Comparison of ENCODE assay signal across 10 mouse cellular contexts in genomic region chr16:43638406-43639049, GRCm38 (mm10). TPM values are rescaled to one million over a fixed set of nuclear protein-coding genes. Genes with fewer than 3 reads are reported as not detected.
DNase-seq lines count a peak whose midpoint lies in the region; ATAC-seq lines count a peak whose summit lies in the region.
"Had no signal": no experiment of that assay in that cellular context is flagged by ENCODE, and none has a peak within 500 bp of the region (broad histone marks: within the 10 kb centered on the region; RNA-seq: fewer than 3 reads in every experiment).

No protein-coding gene starts in this region.

- no peak overlapping the region for H3K27ac ChIP-seq in heart, embryonic 11.5 days (ENCODE audit: low read depth, low read length)
- H3K27ac ChIP-seq in midbrain, embryonic 13.5 days = peak overlapping the region; percentile 39; the same call in 1 of the 2 replicates
- no peak overlapping the region for H3K27ac ChIP-seq in midbrain, embryonic 14.5 days (replicated peaks; ENCODE audit: low read depth, low read length)
- H3K27ac ChIP-seq in forebrain, embryonic 16.5 days (ENCODE audit: low read length) = peak overlapping the region; percentile 15; the same call in 1 of the 2 replicates
- H3K27ac ChIP-seq: intestine, embryonic 15.5 days had no signal

- ATAC-seq in heart, embryonic 11.5 days (replicated peaks; ENCODE audit: insufficient number of reproducible peaks, low FRiP score, low TSS enrichment) = no peak
- no peak for ATAC-seq in midbrain, embryonic 13.5 days
- ATAC-seq in midbrain, embryonic 14.5 days (ENCODE audit: low FRiP score, low TSS enrichment) = no peak
- ATAC-seq in forebrain, embryonic 16.5 days = 0 out of 2 replicates have a peak, but pooled peaks have one; percentile 45
- ATAC-seq: intestine, embryonic 15.5 days had no signal

- no peak overlapping the region for H3K4me2 ChIP-seq in heart, embryonic 11.5 days
- H3K4me2 ChIP-seq in midbrain, embryonic 13.5 days (replicated peaks) = no peak overlapping the region
- H3K4me2 ChIP-seq in midbrain, embryonic 14.5 days (ENCODE audit: low read length) = no peak overlapping the region
- H3K4me2 ChIP-seq in forebrain, embryonic 16.5 days (ENCODE audit: low read length) = no peak overlapping the region
- H3K4me2 ChIP-seq: intestine, embryonic 15.5 days had no signal

- no peak overlapping the region for H3K9ac ChIP-seq in heart, embryonic 11.5 days (ENCODE audit: low read depth, low read length)
- H3K9ac ChIP-seq in midbrain, embryonic 13.5 days (replicated peaks) = no peak overlapping the region
- no peak overlapping the region for H3K9ac ChIP-seq in midbrain, embryonic 14.5 days (replicated peaks; ENCODE audit: low read length)
- H3K9ac ChIP-seq in forebrain, embryonic 16.5 days (replicated peaks; ENCODE audit: low read depth, low read length) = no peak overlapping the region
- H3K9ac ChIP-seq: intestine, embryonic 15.5 days had no signal

- H3K4me1 ChIP-seq in heart, embryonic 11.5 days (ENCODE audit: control insufficient read depth, insufficient read depth, low read length) = peaks cover 4% of the 10 kb centered on the region; the same call in 1 of the 2 replicates
- no peaks in the 10 kb centered on the region for H3K4me1 ChIP-seq in midbrain, embryonic 13.5 days (replicated peaks)
- no peaks in the 10 kb centered on the region for H3K4me1 ChIP-seq in midbrain, embryonic 14.5 days (ENCODE audit: control insufficient read depth, insufficient read depth, low read length)
- no peaks in the 10 kb centered on the region; the same call in 1 of the 2 replicates for H3K4me1 ChIP-seq in forebrain, embryonic 16.5 days (replicated peaks; ENCODE audit: control insufficient read depth, insufficient read depth, low read length)
- H3K4me1 ChIP-seq: intestine, embryonic 15.5 days had no signal

- no peaks in the 10 kb centered on the region for H3K27me3 ChIP-seq in heart, embryonic 11.5 days (ENCODE audit: control insufficient read depth, insufficient read depth, low read length)
- H3K27me3 ChIP-seq in midbrain, embryonic 13.5 days = no peaks in the 10 kb centered on the region
- no peaks in the 10 kb centered on the region for H3K27me3 ChIP-seq in midbrain, embryonic 14.5 days (ENCODE audit: control insufficient read depth, insufficient read depth, low read length)
- H3K27me3 ChIP-seq in forebrain, embryonic 16.5 days (replicated peaks; ENCODE audit: control insufficient read depth, insufficient read depth, low read length) = no peaks in the 10 kb centered on the region
- H3K27me3 ChIP-seq: CH12.LX; intestine, embryonic 15.5 days had no signal

- H3K4me3 ChIP-seq in heart, embryonic 11.5 days (ENCODE audit: low read depth, low read length) = no peak overlapping the region
- no peak overlapping the region for H3K4me3 ChIP-seq in midbrain, embryonic 13.5 days (replicated peaks)
- H3K4me3 ChIP-seq in midbrain, embryonic 14.5 days (replicated peaks; ENCODE audit: low read depth, low read length) = no peak overlapping the region
- H3K4me3 ChIP-seq in forebrain, embryonic 16.5 days (replicated peaks; ENCODE audit: low read length) = no peak overlapping the region
- H3K4me3 ChIP-seq: intestine, embryonic 15.5 days had no signal

- 64% methylated on average over 21 of the region's 21 CpGs for WGBS in heart, embryonic 11.5 days (ENCODE audit: insufficient replicate concordance)
- 88% methylated on average over 21 of the region's 21 CpGs for WGBS in midbrain, embryonic 13.5 days
- 84% methylated on average over 21 of the region's 21 CpGs for WGBS in midbrain, embryonic 14.5 days
- WGBS in forebrain, embryonic 16.5 days = 75% methylated on average over 21 of the region's 21 CpGs

- no peaks in the 10 kb centered on the region for H3K36me3 ChIP-seq in heart, embryonic 11.5 days (ENCODE audit: control insufficient read depth, insufficient read depth, low read length)
- H3K36me3 ChIP-seq in midbrain, embryonic 13.5 days = peaks cover 34% of the 10 kb centered on the region
- peaks cover 27% of the 10 kb centered on the region; the same call in 1 of the 2 replicates for H3K36me3 ChIP-seq in midbrain, embryonic 14.5 days (ENCODE audit: control insufficient read depth, insufficient read depth, low read length)
- H3K36me3 ChIP-seq in forebrain, embryonic 16.5 days (ENCODE audit: control insufficient read depth, insufficient read depth) = peaks cover 3% of the 10 kb centered on the region; the same call in 1 of the 2 replicates
- H3K36me3 ChIP-seq: intestine, embryonic 15.5 days had no signal

- peak; percentile 94 for DNase-seq in heart, adult 11 months
- no peak for DNase-seq in midbrain, embryonic 14.5 days
- DNase-seq in lung, postnatal 14 days = peak; percentile 35
- DNase-seq in retina, postnatal 1 day = no peak
- no peak for DNase-seq in urinary bladder, adult 2 months (ENCODE audit: low spot score)

- no peaks in the 10 kb centered on the region for H3K9me3 ChIP-seq in heart, embryonic 11.5 days (replicated peaks; ENCODE audit: control insufficient read depth, low read length)
- H3K9me3 ChIP-seq in midbrain, embryonic 13.5 days = no peaks in the 10 kb centered on the region
- H3K9me3 ChIP-seq in midbrain, embryonic 14.5 days (ENCODE audit: control insufficient read depth, low read length) = no peaks in the 10 kb centered on the region
- H3K9me3 ChIP-seq in forebrain, embryonic 16.5 days (ENCODE audit: control insufficient read depth, low read length) = no peaks in the 10 kb centered on the region
- H3K9me3 ChIP-seq: intestine, embryonic 15.5 days had no signal

RNA-seq across cellular contexts. Expression of gene Tigit, which starts 25.4 kb away (rescaled TPM):
- not detected in 2 replicates for polyA plus RNA-seq in heart, embryonic 11.5 days (2014; fragmentation: Nextera tagmentation; extraction: Ambion mirVana)
- polyA plus RNA-seq in midbrain, embryonic 13.5 days (2015; fragmentation: Nextera tagmentation; extraction: Ambion mirVana) = not detected in 2 replicates
- polyA plus RNA-seq in midbrain, embryonic 14.5 days (2014; fragmentation: Nextera tagmentation; extraction: Ambion mirVana) = not detected in 2 replicates
- polyA plus RNA-seq in forebrain, embryonic 16.5 days (2015; fragmentation: Nextera tagmentation; extraction: Ambion mirVana) = not detected in 2 replicates
- polyA plus RNA-seq in urinary bladder, adult 2 months (2012; rRNA removed) = 0.13 and 0.29 TPM in 2 replicates
- polyA plus RNA-seq: intestine, embryonic 15.5 days had no signal

Comparison
In these comparisons a context has a peak if more than half of its experiments do, and no peak if none do; other contexts are left out.
1. H3K27ac ChIP-seq: peak in midbrain, embryonic 13.5 days (single experiment) and forebrain, embryonic 16.5 days (single experiment); none in heart, embryonic 11.5 days (single experiment) and midbrain, embryonic 14.5 days (single experiment).
2. DNase-seq: peak in heart, adult 11 months (single experiment) and lung, postnatal 14 days (single experiment); none in midbrain, embryonic 14.5 days (single experiment), retina, postnatal 1 day (single experiment) and urinary bladder, adult 2 months (single experiment).